Mouse (Mus musculus): ENCODE results near the gene Gm12184. TPM values are rescaled to one million over a fixed set of nuclear protein-coding genes. Genes with fewer than 3 reads are reported as not detected.
A peak's percentile ranks its signal among the peaks of the same experiment; 100 is the strongest.

Gm12184 gene
- polyA plus RNA-seq, 1 experiment, result 9.7 TPM

DNA sequence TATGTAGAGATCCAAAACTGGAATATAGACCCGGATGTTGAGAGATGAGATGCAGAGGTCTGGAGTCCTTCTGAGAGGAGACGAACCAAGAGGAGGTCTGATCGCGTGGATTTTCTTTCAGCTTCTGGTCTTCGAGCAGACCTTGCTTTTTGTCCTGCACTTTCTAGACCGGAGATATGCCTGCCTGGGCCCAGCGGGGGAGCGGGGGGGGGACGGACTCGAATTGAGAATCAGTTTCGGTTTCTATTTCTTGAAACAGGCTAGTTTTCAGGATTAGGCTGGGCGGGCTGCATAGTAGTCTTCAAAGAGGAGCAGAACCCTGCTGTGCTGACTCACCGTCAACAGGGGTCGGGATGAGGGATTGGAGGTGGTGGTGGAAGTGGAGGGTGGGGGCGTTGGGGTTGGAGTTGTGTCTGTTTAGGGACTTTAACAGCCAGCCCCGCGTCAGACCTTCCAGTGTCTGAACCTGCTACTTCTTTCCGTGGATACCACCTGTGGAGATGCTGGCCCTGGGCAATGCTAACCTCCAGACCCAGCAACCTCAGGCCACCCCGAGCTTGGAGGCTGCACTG, 44.8 kb upstream of the Gm12184 start, which contains the start of gene Irgm1:
TSS of gene Irgm1 (minus strand) at position 483 of the 572 bp plus-strand sequence.
- peaks cover 2% of the 10 kb centered on the region for H3K36me3 ChIP-seq (ENCODE audit: control insufficient read depth, insufficient read depth, low read length)
- under 1% methylated on average over 19 of the region's 19 CpGs for whole genome bisulfite sequencing
- H3K27me3 ChIP-seq (replicated peaks; ENCODE audit: control insufficient read depth, insufficient read depth, low read length), result no peaks in the 10 kb centered on the region
- H3K4me1 ChIP-seq (ENCODE audit: control insufficient read depth, insufficient read depth, low read length), result peaks cover 19% of the 10 kb centered on the region; the same call in 1 of the 2 replicates
- TF ChIP-seq CTCF (conservative IDR thresholded peaks at IDR 0.05; ENCODE audit: insufficient read depth, insufficient read length, low read depth, low read length) (no peak), POLR2A (IDR thresholded peaks at IDR 0.05; ENCODE audit: low read depth, low read length) (peak; percentile 5)
- DNase-seq, result peak; percentile 89
- H3K27ac ChIP-seq (ENCODE audit: insufficient read depth, low read depth, low read length), result peak within 1 kb of the TSS; percentile 89
- peak within 1 kb of the TSS; percentile 92 for H3K4me3 ChIP-seq (ENCODE audit: insufficient read depth, low read depth, low read length)

DNA sequence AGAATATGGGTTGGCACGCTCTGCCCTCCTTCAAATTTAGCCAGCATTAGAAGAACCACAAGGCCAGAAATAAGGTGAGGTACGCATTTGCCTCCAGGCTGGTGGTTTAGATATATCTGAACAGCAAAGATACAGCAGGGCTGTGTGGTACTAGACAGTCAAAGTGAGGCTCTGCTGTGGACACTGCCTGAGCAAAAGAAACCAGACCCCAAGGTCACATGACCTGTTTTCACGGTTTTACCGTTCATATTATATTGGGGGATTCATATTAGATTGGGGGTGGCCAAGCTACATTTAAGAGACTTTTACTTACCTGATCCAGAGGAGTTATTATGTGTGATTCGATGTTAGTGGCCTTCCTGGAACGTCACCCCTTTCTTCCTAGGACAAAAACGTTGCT, 44.3 kb upstream of the Gm12184 start:
- Histone ChIP-seq H3K36me3 (ENCODE audit: control insufficient read depth, insufficient read depth, low read length) (peaks cover 7% of the 10 kb centered on the region), H3K27me3 (replicated peaks; ENCODE audit: control insufficient read depth, insufficient read depth, low read length) (no peaks in the 10 kb centered on the region), H3K27ac (ENCODE audit: insufficient read depth, low read depth, low read length) (peak overlapping the region; percentile 89), H3K4me3 (ENCODE audit: insufficient read depth, low read depth, low read length) (peak overlapping the region; percentile 92), H3K4me1 (ENCODE audit: control insufficient read depth, insufficient read depth, low read length) (peaks cover 19% of the 10 kb centered on the region; the same call in 1 of the 2 replicates)
- 9% methylated on average over 7 of the region's 7 CpGs for WGBS
- TF ChIP-seq POLR2A (IDR thresholded peaks at IDR 0.05; ENCODE audit: low read depth, low read length) (no peak), CTCF (conservative IDR thresholded peaks at IDR 0.05; ENCODE audit: insufficient read depth, insufficient read length, low read depth, low read length) (no peak)
- no peak for DNase-seq

DNA sequence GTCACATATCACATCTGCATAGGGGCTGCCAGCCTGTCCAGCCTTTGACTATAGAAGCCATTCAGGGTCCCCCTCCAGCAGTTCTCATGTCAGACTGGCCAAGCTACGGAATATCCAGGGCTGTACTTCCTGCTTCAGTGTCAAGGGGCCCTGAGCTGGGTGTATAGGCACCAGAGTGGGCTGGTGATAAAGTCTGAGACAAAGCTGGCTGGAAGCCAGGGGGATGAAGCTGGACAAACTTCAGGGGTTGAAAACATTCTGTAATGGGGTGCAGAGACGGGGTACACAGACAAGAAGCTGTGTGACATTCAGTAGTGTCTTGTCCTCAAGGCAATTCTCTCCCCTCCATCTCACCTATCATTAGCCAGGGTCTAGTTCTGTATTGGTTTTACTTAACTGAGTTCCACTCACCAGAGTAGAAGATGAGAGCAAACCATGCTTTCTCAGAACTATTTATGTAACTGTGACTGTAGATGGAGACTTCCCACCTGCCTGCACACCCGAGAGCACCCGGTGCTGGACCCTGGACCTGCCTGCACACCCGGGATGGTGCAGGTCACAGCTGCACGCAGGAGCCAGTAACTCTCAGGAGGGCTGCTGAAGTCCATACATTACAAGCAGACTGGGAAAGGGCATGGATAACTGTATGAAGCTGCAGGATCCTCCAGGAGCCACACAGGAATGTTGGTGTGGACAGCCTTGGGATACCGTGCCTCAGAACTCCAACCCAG, 43.1 kb upstream of the Gm12184 start:
- peak overlapping the region; percentile 60 for H3K4me3 ChIP-seq (ENCODE audit: insufficient read depth, low read depth, low read length)
- TF ChIP-seq POLR2A (IDR thresholded peaks at IDR 0.05; ENCODE audit: low read depth, low read length), result no peak
- no peak for TF ChIP-seq CTCF (conservative IDR thresholded peaks at IDR 0.05; ENCODE audit: insufficient read depth, insufficient read length, low read depth, low read length)
- peaks cover 19% of the 10 kb centered on the region; the same call in 1 of the 2 replicates for H3K4me1 ChIP-seq (ENCODE audit: control insufficient read depth, insufficient read depth, low read length)
- H3K36me3 ChIP-seq (ENCODE audit: control insufficient read depth, insufficient read depth, low read length), result peaks cover 7% of the 10 kb centered on the region
- peak; percentile 61 for DNase-seq
- WGBS, result 15% methylated on average over 7 of the region's 7 CpGs
- H3K27ac ChIP-seq (ENCODE audit: insufficient read depth, low read depth, low read length), result peak overlapping the region; percentile 3
- no peaks in the 10 kb centered on the region for H3K27me3 ChIP-seq (replicated peaks; ENCODE audit: control insufficient read depth, insufficient read depth, low read length)

DNA sequence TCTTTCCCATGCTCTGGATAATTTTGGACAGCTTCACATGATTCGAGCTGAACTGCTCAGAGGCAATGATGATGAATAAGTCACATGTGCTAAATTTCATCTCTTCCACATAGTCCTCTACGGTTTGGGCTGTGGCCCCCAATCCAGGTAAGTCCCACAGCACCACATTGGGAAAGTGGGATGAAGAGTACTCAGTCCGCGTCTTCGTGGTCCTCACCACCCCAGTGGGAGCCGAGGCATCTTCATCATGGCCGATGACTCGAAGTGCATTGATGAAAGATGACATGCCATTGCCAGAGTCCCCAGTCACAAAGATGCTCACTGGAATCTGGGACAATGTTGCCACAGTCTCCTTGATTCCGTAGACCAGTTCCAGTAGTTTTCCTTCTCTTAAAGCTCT, 40.0 kb upstream of the Gm12184 start:
- no peak for DNase-seq
- WGBS, result 95% methylated on average over 9 of the region's 9 CpGs
- TF ChIP-seq CTCF (conservative IDR thresholded peaks at IDR 0.05; ENCODE audit: insufficient read depth, insufficient read length, low read depth, low read length), result no peak
- no peak for TF ChIP-seq POLR2A (IDR thresholded peaks at IDR 0.05; ENCODE audit: low read depth, low read length)
- no peaks in the 10 kb centered on the region for H3K4me1 ChIP-seq (ENCODE audit: control insufficient read depth, insufficient read depth, low read length)
- no peak overlapping the region for H3K4me3 ChIP-seq (ENCODE audit: insufficient read depth, low read depth, low read length)
- H3K27ac ChIP-seq (ENCODE audit: insufficient read depth, low read depth, low read length), result no peak overlapping the region
- H3K27me3 ChIP-seq (replicated peaks; ENCODE audit: control insufficient read depth, insufficient read depth, low read length), result no peaks in the 10 kb centered on the region
- H3K36me3 ChIP-seq (ENCODE audit: control insufficient read depth, insufficient read depth, low read length), result peaks cover 7% of the 10 kb centered on the region

DNA sequence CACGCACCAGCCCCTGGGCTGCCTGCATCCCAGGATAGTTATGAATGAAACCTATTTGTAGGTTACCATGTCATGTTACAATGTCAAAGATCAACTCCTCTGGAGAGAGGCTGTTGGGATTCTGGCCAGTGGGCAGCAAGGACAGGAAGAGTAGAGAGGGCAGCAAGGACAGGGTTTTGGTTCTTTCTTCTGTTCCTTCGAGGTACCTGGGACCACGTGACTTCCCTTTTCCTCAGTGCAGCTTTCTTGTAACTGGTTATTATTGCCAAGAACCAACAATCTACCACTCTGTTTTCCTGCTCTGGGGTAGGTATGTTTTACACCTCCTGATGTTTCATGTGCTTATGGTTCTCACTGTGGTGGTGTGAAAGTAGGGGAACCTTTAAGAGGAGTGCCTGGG, 37.4 kb upstream of the Gm12184 start:
- TF ChIP-seq CTCF (conservative IDR thresholded peaks at IDR 0.05; ENCODE audit: insufficient read depth, insufficient read length, low read depth, low read length), result no peak
- TF ChIP-seq POLR2A (IDR thresholded peaks at IDR 0.05; ENCODE audit: low read depth, low read length), result no peak
- H3K4me3 ChIP-seq (ENCODE audit: insufficient read depth, low read depth, low read length), result no peak overlapping the region
- peaks cover 7% of the 10 kb centered on the region for H3K36me3 ChIP-seq (ENCODE audit: control insufficient read depth, insufficient read depth, low read length)
- no peak for DNase-seq
- H3K4me1 ChIP-seq (ENCODE audit: control insufficient read depth, insufficient read depth, low read length), result no peaks in the 10 kb centered on the region
- 74% methylated on average over 3 of the region's 3 CpGs for whole genome bisulfite sequencing
- H3K27me3 ChIP-seq (replicated peaks; ENCODE audit: control insufficient read depth, insufficient read depth, low read length), result no peaks in the 10 kb centered on the region
- H3K27ac ChIP-seq (ENCODE audit: insufficient read depth, low read depth, low read length), result no peak overlapping the region

DNA sequence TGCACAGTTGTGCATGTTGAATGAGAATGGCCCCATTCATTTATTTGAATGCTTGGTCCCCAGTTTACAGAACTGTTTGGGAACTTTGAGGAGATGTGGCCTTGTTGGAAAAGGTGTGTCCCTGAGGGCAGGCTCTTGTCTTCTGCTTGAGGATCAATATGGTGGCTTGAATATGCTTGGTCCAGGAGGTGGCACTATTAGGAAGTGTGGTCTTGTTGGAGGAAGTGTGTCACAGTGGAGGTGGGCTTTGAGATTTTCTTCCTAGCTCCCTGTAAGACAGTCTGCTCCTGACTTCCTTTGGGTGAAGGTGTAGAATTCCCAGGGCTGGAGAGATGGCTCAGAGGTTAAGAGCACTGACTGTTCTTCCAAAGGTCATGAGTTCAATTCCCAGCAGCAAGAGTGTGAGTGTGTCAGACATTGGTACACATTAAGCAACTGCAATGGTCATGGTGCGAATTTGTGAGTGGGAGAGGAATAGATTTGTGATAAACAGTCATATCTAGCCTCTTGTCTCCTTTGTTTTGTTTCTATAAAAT, 36.4 kb upstream of the Gm12184 start:
- WGBS, result 79% methylated on average over 1 of the region's 1 CpGs
- peaks cover 7% of the 10 kb centered on the region for H3K36me3 ChIP-seq (ENCODE audit: control insufficient read depth, insufficient read depth, low read length)
- no peak overlapping the region for H3K4me3 ChIP-seq (ENCODE audit: insufficient read depth, low read depth, low read length)
- no peaks in the 10 kb centered on the region for H3K4me1 ChIP-seq (ENCODE audit: control insufficient read depth, insufficient read depth, low read length)
- TF ChIP-seq CTCF (conservative IDR thresholded peaks at IDR 0.05; ENCODE audit: insufficient read depth, insufficient read length, low read depth, low read length) (no peak), POLR2A (IDR thresholded peaks at IDR 0.05; ENCODE audit: low read depth, low read length) (no peak)
- H3K27me3 ChIP-seq (replicated peaks; ENCODE audit: control insufficient read depth, insufficient read depth, low read length), result no peaks in the 10 kb centered on the region
- H3K27ac ChIP-seq (ENCODE audit: insufficient read depth, low read depth, low read length), result no peak overlapping the region
- DNase-seq, result no peak

DNA sequence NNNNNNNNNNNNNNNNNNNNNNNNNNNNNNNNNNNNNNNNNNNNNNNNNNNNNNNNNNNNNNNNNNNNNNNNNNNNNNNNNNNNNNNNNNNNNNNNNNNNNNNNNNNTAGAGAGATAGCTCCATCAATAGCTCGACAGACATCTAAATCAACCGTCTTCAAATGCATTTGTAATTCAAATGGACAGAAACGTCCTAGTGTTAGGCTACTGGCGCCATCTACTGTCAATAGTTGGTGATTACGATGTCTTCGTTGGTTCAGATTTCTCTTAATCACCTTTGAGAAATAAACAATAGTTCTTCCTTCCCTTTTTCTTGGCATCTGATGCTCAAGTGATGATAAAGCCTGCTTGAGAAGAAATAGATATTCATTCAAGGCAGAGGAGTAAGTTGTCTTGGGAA, 32.6 kb upstream of the Gm12184 start:
- no peaks in the 10 kb centered on the region for H3K27me3 ChIP-seq (replicated peaks; ENCODE audit: control insufficient read depth, insufficient read depth, low read length)
- no peak overlapping the region for H3K4me3 ChIP-seq (ENCODE audit: insufficient read depth, low read depth, low read length)
- peak; percentile 74 for DNase-seq
- no peaks in the 10 kb centered on the region for H3K36me3 ChIP-seq (ENCODE audit: control insufficient read depth, insufficient read depth, low read length)
- whole genome bisulfite sequencing, result under 1% methylated on average over 6 of the region's 6 CpGs
- no peak overlapping the region for H3K27ac ChIP-seq (ENCODE audit: insufficient read depth, low read depth, low read length)
- H3K4me1 ChIP-seq (ENCODE audit: control insufficient read depth, insufficient read depth, low read length), result 0 out of 2 replicates have a peak, but pooled peaks cover 7% of the 10 kb centered on the region
- TF ChIP-seq POLR2A (IDR thresholded peaks at IDR 0.05; ENCODE audit: low read depth, low read length) (no peak), CTCF (conservative IDR thresholded peaks at IDR 0.05; ENCODE audit: insufficient read depth, insufficient read length, low read depth, low read length) (peak; percentile 46)

All from kidney, adult 2 months (tissue).